Mouse (Mus musculus) heart, adult 2 months (tissue): ENCODE measurements around the gene Enpep.

Experiments
- CTCF ChIP-seq: fragments of 200-600 bp; IDR thresholded peaks from 2 replicates; pipeline ENCODE4 v1.8.1; 2022; ENCODE audit warnings: antibody characterized with exemption, mild to moderate bottlenecking, moderate library complexity
- POLR2A ChIP-seq: fragments of 200-500 bp; IDR thresholded peaks from 2 replicates; pipeline ENCODE4 v1.6.1; 2011; ENCODE audit warnings: mild to moderate bottlenecking, low read depth, low read length, control low read depth; ENCODE audit not compliant: insufficient read depth

DNA sequence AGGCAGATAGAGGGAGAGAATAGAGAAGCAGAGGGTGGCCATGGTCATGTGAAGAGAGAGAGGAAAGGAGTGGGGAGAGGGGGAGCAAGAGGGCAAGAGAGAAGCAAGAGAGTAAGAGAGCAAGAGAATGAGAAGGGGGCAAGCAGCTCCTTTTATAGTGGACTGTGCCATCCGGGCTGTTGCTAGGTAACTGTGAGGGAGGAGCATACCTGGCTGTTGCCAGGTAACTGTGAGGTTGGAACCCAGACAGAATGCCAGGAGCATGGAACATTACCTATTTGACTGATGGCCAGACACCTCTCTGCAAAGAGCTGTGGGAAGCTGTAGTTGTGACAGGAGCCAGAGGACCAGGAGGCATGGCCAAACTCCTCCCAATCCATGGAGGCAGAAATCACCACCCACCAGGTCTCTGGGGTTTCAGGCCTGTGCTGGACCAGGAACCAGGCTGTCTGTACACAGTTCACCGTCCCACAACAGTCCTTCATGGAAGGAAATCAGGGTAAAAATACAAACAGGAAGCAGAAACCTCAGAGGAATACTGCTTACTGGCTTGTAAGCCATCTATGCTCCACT is 32.4 kb upstream of the Enpep start:
- TF ChIP-seq POLR2A (no peak), CTCF (no peak)
